Mouse (Mus musculus) B cell, adult 2 months (primary cell): ENCODE data around the gene Ifitm10.
"Not testable (repeated sequence)": the region's sequence is repeated elsewhere in the genome, so short reads cannot be mapped to it uniquely, and the experiment has no call there.

Experiments used
- DNase-seq, 2 experiments: peaks; one replicate each; pipeline ENCODE4 v3.0.0; 2022

The Ifitm10 gene

GRCm38 (mm10) chr7:142373641-142374412 lies at the start of gene Ifitm10:
Gene Ifitm10, minus strand, starts transcription at chr7:142373753.
- DNase-seq, result no peak

- no peak for DNase-seq
These were observed 48.3 kb upstream of the Ifitm10 start for GRCm38 (mm10) chr7:142421826-142422225.

- no peak for DNase-seq
These were observed 46.3 kb upstream of the Ifitm10 start for GRCm38 (mm10) chr7:142419887-142420286.

- DNase-seq, result no peak
These were observed 45.1 kb upstream of the Ifitm10 start for GRCm38 (mm10) chr7:142418679-142419078.

GRCm38 (mm10) chr7:142418027-142418426 lies 44.5 kb upstream of the Ifitm10 start:
- no peak for DNase-seq

GRCm38 (mm10) chr7:142416225-142416624 lies 42.7 kb upstream of the Ifitm10 start:
- no peak for DNase-seq

- DNase-seq, result no peak
These were observed 41.8 kb upstream of the Ifitm10 start for GRCm38 (mm10) chr7:142415314-142415713.

- DNase-seq, result no peak
These were observed 39.7 kb upstream of the Ifitm10 start for GRCm38 (mm10) chr7:142413285-142413684.

GRCm38 (mm10) chr7:142409603-142410002 lies 36.0 kb upstream of the Ifitm10 start:
- no peak for DNase-seq

- DNase-seq, result no peak
These were observed 35.1 kb upstream of the Ifitm10 start for GRCm38 (mm10) chr7:142408686-142409085.

- DNase-seq, result no peak
These were observed 34.4 kb upstream of the Ifitm10 start for GRCm38 (mm10) chr7:142407935-142408334.

GRCm38 (mm10) chr7:142405134-142405533 lies 31.6 kb upstream of the Ifitm10 start:
- DNase-seq, result not testable (repeated sequence)

- no peak for DNase-seq
These were observed 30.0 kb upstream of the Ifitm10 start for GRCm38 (mm10) chr7:142403591-142403990.

GRCm38 (mm10) chr7:142400750-142401142 lies 27.2 kb upstream of the Ifitm10 start:
- DNase-seq, result no peak

GRCm38 (mm10) chr7:142400112-142400749 lies 26.7 kb upstream of the Ifitm10 start:
- DNase-seq, result no peak

- DNase-seq, result no peak
These were observed 25.7 kb upstream of the Ifitm10 start for GRCm38 (mm10) chr7:142399250-142399649.

GRCm38 (mm10) chr7:142398052-142398451 lies 24.5 kb upstream of the Ifitm10 start:
- DNase-seq, result no peak

- no peak for DNase-seq
These were observed 23.1 kb upstream of the Ifitm10 start for GRCm38 (mm10) chr7:142396611-142397010.

- DNase-seq, result no peak
These were observed 21.9 kb upstream of the Ifitm10 start for GRCm38 (mm10) chr7:142395472-142395871.

- DNase-seq, result no peak
These were observed 21.0 kb upstream of the Ifitm10 start for GRCm38 (mm10) chr7:142394261-142395190.

- no peak for DNase-seq
These were observed 19.6 kb upstream of the Ifitm10 start for GRCm38 (mm10) chr7:142393191-142393590.

GRCm38 (mm10) chr7:142391609-142392008 lies 18.1 kb upstream of the Ifitm10 start:
- DNase-seq, result no peak

GRCm38 (mm10) chr7:142391108-142391507 lies 17.6 kb upstream of the Ifitm10 start:
- no peak for DNase-seq
